Mouse (Mus musculus): ENCODE results near the gene Cish. TPM values are rescaled to one million over a fixed set of nuclear protein-coding genes. Genes with fewer than 3 reads are reported as not detected.

Gene Cish
- polyA plus RNA-seq, 1 experiment, result 2.3 TPM

- TF ChIP-seq FOSL1 (IDR thresholded peaks at IDR 0.05; ENCODE audit: insufficient read depth, low read length, poor library complexity, severe bottlenecking) (no peak), MAX (IDR thresholded peaks at IDR 0.05) (no peak), CEBPB (IDR thresholded peaks at IDR 0.05; ENCODE audit: low read depth) (no peak), MYOD1 (IDR thresholded peaks at IDR 0.05; ENCODE audit: control insufficient read depth, insufficient read length, low read depth) (no peak), USF1 (IDR thresholded peaks at IDR 0.05; ENCODE audit: low read depth) (no peak), CTCF (IDR thresholded peaks at IDR 0.05; ENCODE audit: control insufficient read depth, insufficient read depth, insufficient read length) (no peak), MYOG (IDR thresholded peaks at IDR 0.05; ENCODE audit: control insufficient read depth, extremely low read depth, insufficient read length) (no peak)
- Histone ChIP-seq H3K36me3 (ENCODE audit: control insufficient read depth, insufficient read depth) (no peaks in the 10 kb centered on the region), H3K79me2 (ENCODE audit: control insufficient read depth, insufficient read depth) (no peaks in the 10 kb centered on the region), H3ac (ENCODE audit: control insufficient read depth, insufficient read length, low read depth) (no peak overlapping the region), H3K79me3 (ENCODE audit: low read depth) (no peaks in the 10 kb centered on the region), H3K4me3 (ENCODE audit: insufficient read depth, poor library complexity, severe bottlenecking) (no peak overlapping the region), H3K27me3 (ENCODE audit: control insufficient read depth, insufficient read depth, insufficient read length) (peaks cover 10% of the 10 kb centered on the region)
Observed at GRCm38 (mm10) chr9:107288105-107288650, 7.6 kb upstream of the Cish start.

GRCm38 (mm10) chr9:107288711-107289110 lies 7.1 kb upstream of the Cish start:
- peaks cover 11% of the 10 kb centered on the region for H3K27me3 ChIP-seq (ENCODE audit: control insufficient read depth, insufficient read depth, insufficient read length)
- H3K79me3 ChIP-seq (ENCODE audit: low read depth), result no peaks in the 10 kb centered on the region
- H3ac ChIP-seq (ENCODE audit: control insufficient read depth, insufficient read length, low read depth), result no peak overlapping the region
- no peak overlapping the region for H3K4me3 ChIP-seq (ENCODE audit: insufficient read depth, poor library complexity, severe bottlenecking)
- TF ChIP-seq CTCF (IDR thresholded peaks at IDR 0.05; ENCODE audit: control insufficient read depth, insufficient read depth, insufficient read length) (no peak), FOSL1 (IDR thresholded peaks at IDR 0.05; ENCODE audit: insufficient read depth, low read length, poor library complexity, severe bottlenecking) (no peak), MYOG (IDR thresholded peaks at IDR 0.05; ENCODE audit: control insufficient read depth, extremely low read depth, insufficient read length) (no peak)
- H3K36me3 ChIP-seq (ENCODE audit: control insufficient read depth, insufficient read depth), result no peaks in the 10 kb centered on the region
- H3K79me2 ChIP-seq (ENCODE audit: control insufficient read depth, insufficient read depth), result no peaks in the 10 kb centered on the region

- no peak within 1 kb of the TSS for H3K4me3 ChIP-seq (ENCODE audit: insufficient read depth, poor library complexity, severe bottlenecking)
- TF ChIP-seq MAX (IDR thresholded peaks at IDR 0.05), result no peak
- TF ChIP-seq USF1 (IDR thresholded peaks at IDR 0.05; ENCODE audit: low read depth), result peak; percentile 27
- H3ac ChIP-seq (ENCODE audit: control insufficient read depth, insufficient read length, low read depth), result peak within 1 kb of the TSS; percentile 57
- H3K79me2 ChIP-seq (ENCODE audit: control insufficient read depth, insufficient read depth), result no peaks in the 10 kb centered on the region
- H3K36me3 ChIP-seq (ENCODE audit: control insufficient read depth, insufficient read depth), result no peaks in the 10 kb centered on the region
- peaks cover 11% of the 10 kb centered on the region for H3K27me3 ChIP-seq (ENCODE audit: control insufficient read depth, insufficient read depth, insufficient read length)
- H3K79me3 ChIP-seq (ENCODE audit: low read depth), result no peaks in the 10 kb centered on the region
Observed at GRCm38 (mm10) chr9:107289211-107290076, 6.4 kb upstream of the Cish start, which contains the start of gene Mapkapk3. TSS of gene Mapkapk3 (minus strand) at chr9:107289877.

- no peaks in the 10 kb centered on the region for H3K79me2 ChIP-seq (ENCODE audit: control insufficient read depth, insufficient read depth)
- no peak overlapping the region for H3K4me3 ChIP-seq (ENCODE audit: insufficient read depth, poor library complexity, severe bottlenecking)
- H3ac ChIP-seq (ENCODE audit: control insufficient read depth, insufficient read length, low read depth), result no peak overlapping the region
- no peaks in the 10 kb centered on the region for H3K79me3 ChIP-seq (ENCODE audit: low read depth)
- TF ChIP-seq CEBPB (IDR thresholded peaks at IDR 0.05; ENCODE audit: low read depth) (no peak), MYOG (IDR thresholded peaks at IDR 0.05; ENCODE audit: control insufficient read depth, extremely low read depth, insufficient read length) (no peak), USF1 (IDR thresholded peaks at IDR 0.05; ENCODE audit: low read depth) (no peak), FOSL1 (IDR thresholded peaks at IDR 0.05; ENCODE audit: insufficient read depth, low read length, poor library complexity, severe bottlenecking) (no peak), MAX (IDR thresholded peaks at IDR 0.05) (no peak), CTCF (IDR thresholded peaks at IDR 0.05; ENCODE audit: control insufficient read depth, insufficient read depth, insufficient read length) (peak; percentile 51), MYOD1 (IDR thresholded peaks at IDR 0.05; ENCODE audit: control insufficient read depth, insufficient read length, low read depth) (no peak)
- H3K36me3 ChIP-seq (ENCODE audit: control insufficient read depth, insufficient read depth), result no peaks in the 10 kb centered on the region
- H3K27me3 ChIP-seq (ENCODE audit: control insufficient read depth, insufficient read depth, insufficient read length), result peaks cover 11% of the 10 kb centered on the region
Observed at GRCm38 (mm10) chr9:107290897-107291296, 4.9 kb upstream of the Cish start.

- no peak overlapping the region for H3ac ChIP-seq (ENCODE audit: control insufficient read depth, insufficient read length, low read depth)
- no peak for TF ChIP-seq MYOD1 (IDR thresholded peaks at IDR 0.05; ENCODE audit: control insufficient read depth, insufficient read length, low read depth)
- TF ChIP-seq USF1 (IDR thresholded peaks at IDR 0.05; ENCODE audit: low read depth), result no peak
- TF ChIP-seq FOSL1 (IDR thresholded peaks at IDR 0.05; ENCODE audit: insufficient read depth, low read length, poor library complexity, severe bottlenecking), result no peak
- TF ChIP-seq CTCF (IDR thresholded peaks at IDR 0.05; ENCODE audit: control insufficient read depth, insufficient read depth, insufficient read length), result peak; percentile 42
- H3K4me3 ChIP-seq (ENCODE audit: insufficient read depth, poor library complexity, severe bottlenecking), result no peak overlapping the region
- no peaks in the 10 kb centered on the region for H3K79me2 ChIP-seq (ENCODE audit: control insufficient read depth, insufficient read depth)
- no peaks in the 10 kb centered on the region for H3K79me3 ChIP-seq (ENCODE audit: low read depth)
- peaks cover 11% of the 10 kb centered on the region for H3K27me3 ChIP-seq (ENCODE audit: control insufficient read depth, insufficient read depth, insufficient read length)
- no peaks in the 10 kb centered on the region for H3K36me3 ChIP-seq (ENCODE audit: control insufficient read depth, insufficient read depth)
Observed at GRCm38 (mm10) chr9:107294249-107294648, 1.6 kb upstream of the Cish start.

- Histone ChIP-seq H3K27me3 (ENCODE audit: control insufficient read depth, insufficient read depth, insufficient read length) (peaks cover 11% of the 10 kb centered on the region), H3K4me3 (ENCODE audit: insufficient read depth, poor library complexity, severe bottlenecking) (no peak overlapping the region), H3K79me2 (ENCODE audit: control insufficient read depth, insufficient read depth) (no peaks in the 10 kb centered on the region), H3K36me3 (ENCODE audit: control insufficient read depth, insufficient read depth) (no peaks in the 10 kb centered on the region), H3K79me3 (ENCODE audit: low read depth) (no peaks in the 10 kb centered on the region), H3ac (ENCODE audit: control insufficient read depth, insufficient read length, low read depth) (no peak overlapping the region)
- TF ChIP-seq USF1 (IDR thresholded peaks at IDR 0.05; ENCODE audit: low read depth) (no peak), MAX (IDR thresholded peaks at IDR 0.05) (no peak), FOSL1 (IDR thresholded peaks at IDR 0.05; ENCODE audit: insufficient read depth, low read length, poor library complexity, severe bottlenecking) (no peak), MYOD1 (IDR thresholded peaks at IDR 0.05; ENCODE audit: control insufficient read depth, insufficient read length, low read depth) (no peak), MYOG (IDR thresholded peaks at IDR 0.05; ENCODE audit: control insufficient read depth, extremely low read depth, insufficient read length) (no peak), CTCF (IDR thresholded peaks at IDR 0.05; ENCODE audit: control insufficient read depth, insufficient read depth, insufficient read length) (no peak), CEBPB (IDR thresholded peaks at IDR 0.05; ENCODE audit: low read depth) (no peak)
Observed at GRCm38 (mm10) chr9:107295616-107296015, 210 bp upstream of the Cish start.
